Mouse (Mus musculus): ENCODE measurements around the gene Cnn3. TPM values are rescaled to one million over a fixed set of nuclear protein-coding genes. Genes with fewer than 3 reads are reported as not detected.

The Cnn3 gene
- polyA plus RNA-seq, 1 experiment, result not detected

- TF ChIP-seq CTCF (IDR thresholded peaks at IDR 0.05; ENCODE audit: insufficient read depth, low read depth, low read length), result no peak
- no peak for TF ChIP-seq POLR2A (IDR thresholded peaks at IDR 0.05; ENCODE audit: insufficient read depth, low read depth, low read length)
- Histone ChIP-seq H3K27ac (ENCODE audit: insufficient read depth, low read depth, low read length) (peak overlapping the region; percentile 91), H3K4me1 (ENCODE audit: control insufficient read depth, insufficient read depth, low read length) (peaks cover 14% of the 10 kb centered on the region), H3K4me3 (ENCODE audit: insufficient read depth, low read depth, low read length) (no peak overlapping the region)
- WGBS, result 22% methylated on average over 12 of the region's 12 CpGs
These were observed 63.3 kb downstream of the Cnn3 start for GRCm38 (mm10) chr3:121489462-121490118.

- Histone ChIP-seq H3K27ac (ENCODE audit: insufficient read depth, low read depth, low read length) (peak overlapping the region; percentile 26; the same call in 1 of the 2 replicates), H3K4me3 (ENCODE audit: insufficient read depth, low read depth, low read length) (no peak overlapping the region), H3K4me1 (ENCODE audit: control insufficient read depth, insufficient read depth, low read length) (peaks cover 10% of the 10 kb centered on the region)
- TF ChIP-seq CTCF (IDR thresholded peaks at IDR 0.05; ENCODE audit: insufficient read depth, low read depth, low read length) (no peak), POLR2A (IDR thresholded peaks at IDR 0.05; ENCODE audit: insufficient read depth, low read depth, low read length) (no peak)
- WGBS, result 43% methylated on average over 5 of the region's 5 CpGs
These were observed 64.6 kb downstream of the Cnn3 start for GRCm38 (mm10) chr3:121490941-121491340.

DNA sequence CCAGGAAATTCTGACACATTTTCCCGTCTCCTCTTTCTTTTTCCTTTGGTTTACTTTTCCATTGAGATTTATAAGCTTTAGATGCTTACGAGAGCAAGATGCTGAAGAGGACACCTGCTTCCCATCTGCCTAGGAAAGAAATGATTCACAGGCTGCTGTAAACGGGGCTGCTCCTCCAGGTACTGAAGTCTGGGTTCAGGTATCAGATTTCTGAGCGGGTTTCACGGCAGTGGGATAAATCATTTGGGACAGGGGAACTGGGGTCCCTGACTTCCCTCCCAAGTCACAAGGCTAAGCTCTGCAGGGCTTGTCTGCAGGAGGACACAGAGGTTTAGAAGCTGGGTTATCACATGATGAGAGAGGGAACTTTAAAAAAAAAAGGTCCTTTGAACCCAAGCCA is 65.7 kb downstream of the Cnn3 start:
- Histone ChIP-seq H3K4me1 (ENCODE audit: control insufficient read depth, insufficient read depth, low read length) (peaks cover 10% of the 10 kb centered on the region), H3K27ac (ENCODE audit: insufficient read depth, low read depth, low read length) (no peak overlapping the region), H3K4me3 (ENCODE audit: insufficient read depth, low read depth, low read length) (no peak overlapping the region)
- TF ChIP-seq CTCF (IDR thresholded peaks at IDR 0.05; ENCODE audit: insufficient read depth, low read depth, low read length) (no peak), POLR2A (IDR thresholded peaks at IDR 0.05; ENCODE audit: insufficient read depth, low read depth, low read length) (no peak)
- 83% methylated on average over 5 of the region's 5 CpGs for WGBS

DNA sequence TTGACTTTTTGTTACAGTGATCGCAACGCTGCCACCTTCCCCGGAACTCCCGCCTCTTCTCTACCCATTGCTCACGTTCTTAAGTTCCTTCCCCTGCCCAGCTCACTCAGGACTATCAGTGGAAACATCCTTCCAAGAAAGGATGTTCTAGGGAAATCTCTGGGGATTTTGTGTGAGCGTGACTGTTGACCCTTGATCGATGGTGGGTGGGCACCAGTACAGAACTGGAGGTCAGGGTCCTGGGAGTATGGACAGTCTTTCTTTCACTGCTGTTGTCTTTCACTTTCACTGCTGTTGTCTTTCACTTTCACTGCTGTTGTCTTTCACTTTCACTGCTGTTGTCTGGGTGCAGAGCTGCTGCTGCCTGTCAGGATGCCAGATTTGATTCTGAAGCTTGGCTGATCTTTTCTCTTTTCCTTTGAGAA is 67.7 kb downstream of the Cnn3 start:
- Histone ChIP-seq H3K4me3 (ENCODE audit: insufficient read depth, low read depth, low read length) (no peak overlapping the region), H3K4me1 (ENCODE audit: control insufficient read depth, insufficient read depth, low read length) (peaks cover 10% of the 10 kb centered on the region), H3K27ac (ENCODE audit: insufficient read depth, low read depth, low read length) (no peak overlapping the region)
- no peak for TF ChIP-seq POLR2A (IDR thresholded peaks at IDR 0.05; ENCODE audit: insufficient read depth, low read depth, low read length)
- TF ChIP-seq CTCF (IDR thresholded peaks at IDR 0.05; ENCODE audit: insufficient read depth, low read depth, low read length), result no peak
- 80% methylated on average over 7 of the region's 7 CpGs for WGBS

- Histone ChIP-seq H3K4me3 (ENCODE audit: insufficient read depth, low read depth, low read length) (no peak overlapping the region), H3K27ac (ENCODE audit: insufficient read depth, low read depth, low read length) (no peak overlapping the region), H3K4me1 (ENCODE audit: control insufficient read depth, insufficient read depth, low read length) (no peaks in the 10 kb centered on the region)
- TF ChIP-seq CTCF (IDR thresholded peaks at IDR 0.05; ENCODE audit: insufficient read depth, low read depth, low read length), result peak; percentile 91
- no peak for TF ChIP-seq POLR2A (IDR thresholded peaks at IDR 0.05; ENCODE audit: insufficient read depth, low read depth, low read length)
- WGBS, result 38% methylated on average over 10 of the region's 10 CpGs
These were observed 73.9 kb downstream of the Cnn3 start for GRCm38 (mm10) chr3:121500225-121500624.

GRCm38 (mm10) chr3:121500734-121501133 is 74.4 kb downstream of the Cnn3 start:
- TF ChIP-seq POLR2A (IDR thresholded peaks at IDR 0.05; ENCODE audit: insufficient read depth, low read depth, low read length), result no peak
- no peak for TF ChIP-seq CTCF (IDR thresholded peaks at IDR 0.05; ENCODE audit: insufficient read depth, low read depth, low read length)
- H3K4me3 ChIP-seq (ENCODE audit: insufficient read depth, low read depth, low read length), result no peak overlapping the region
- H3K27ac ChIP-seq (ENCODE audit: insufficient read depth, low read depth, low read length), result no peak overlapping the region
- WGBS, result 97% methylated on average over 5 of the region's 5 CpGs
- no peaks in the 10 kb centered on the region for H3K4me1 ChIP-seq (ENCODE audit: control insufficient read depth, insufficient read depth, low read length)

DNA sequence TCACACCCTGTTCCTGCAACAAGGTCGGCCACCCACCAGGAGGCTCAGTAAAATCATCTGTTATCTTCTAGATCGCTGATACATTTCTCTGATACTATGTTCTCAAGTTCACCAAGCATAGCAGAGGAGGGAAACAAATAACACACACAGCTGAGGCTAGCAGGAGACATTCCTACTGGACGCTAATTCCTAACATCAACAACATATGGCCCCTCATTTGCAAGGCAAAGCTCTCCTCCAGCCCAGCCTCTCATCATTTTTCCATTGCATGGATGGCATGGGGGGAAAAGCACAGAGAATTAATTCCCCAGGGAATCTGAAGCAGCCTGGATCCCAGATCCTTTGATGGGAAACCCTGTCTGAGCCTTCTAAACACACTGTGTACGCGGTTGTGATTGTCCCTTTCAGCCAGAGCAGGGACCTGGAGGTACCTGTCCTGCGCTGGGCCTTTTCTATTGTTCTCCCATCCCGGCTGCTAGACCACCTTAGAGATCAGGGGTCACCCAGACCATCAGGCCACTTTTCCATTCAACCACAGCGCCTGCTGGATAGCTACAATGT is 78.7 kb downstream of the Cnn3 start:
- Histone ChIP-seq H3K4me3 (ENCODE audit: insufficient read depth, low read depth, low read length) (no peak overlapping the region), H3K4me1 (ENCODE audit: control insufficient read depth, insufficient read depth, low read length) (peaks cover 3% of the 10 kb centered on the region; the same call in 1 of the 2 replicates), H3K27ac (ENCODE audit: insufficient read depth, low read depth, low read length) (no peak overlapping the region)
- WGBS, result 89% methylated on average over 8 of the region's 8 CpGs
- TF ChIP-seq CTCF (IDR thresholded peaks at IDR 0.05; ENCODE audit: insufficient read depth, low read depth, low read length) (no peak), POLR2A (IDR thresholded peaks at IDR 0.05; ENCODE audit: insufficient read depth, low read depth, low read length) (no peak)

- 79% methylated on average over 8 of the region's 8 CpGs for WGBS
- Histone ChIP-seq H3K27ac (ENCODE audit: insufficient read depth, low read depth, low read length) (no peak overlapping the region), H3K4me1 (ENCODE audit: control insufficient read depth, insufficient read depth, low read length) (peaks cover 3% of the 10 kb centered on the region; the same call in 1 of the 2 replicates), H3K4me3 (ENCODE audit: insufficient read depth, low read depth, low read length) (no peak overlapping the region)
- TF ChIP-seq CTCF (IDR thresholded peaks at IDR 0.05; ENCODE audit: insufficient read depth, low read depth, low read length) (no peak), POLR2A (IDR thresholded peaks at IDR 0.05; ENCODE audit: insufficient read depth, low read depth, low read length) (no peak)
These were observed 79.9 kb downstream of the Cnn3 start for GRCm38 (mm10) chr3:121506175-121506574.

GRCm38 (mm10) chr3:121506756-121507155 is 80.5 kb downstream of the Cnn3 start:
- Histone ChIP-seq H3K4me1 (ENCODE audit: control insufficient read depth, insufficient read depth, low read length) (peaks cover 3% of the 10 kb centered on the region; the same call in 1 of the 2 replicates), H3K27ac (ENCODE audit: insufficient read depth, low read depth, low read length) (no peak overlapping the region), H3K4me3 (ENCODE audit: insufficient read depth, low read depth, low read length) (no peak overlapping the region)
- TF ChIP-seq POLR2A (IDR thresholded peaks at IDR 0.05; ENCODE audit: insufficient read depth, low read depth, low read length) (no peak), CTCF (IDR thresholded peaks at IDR 0.05; ENCODE audit: insufficient read depth, low read depth, low read length) (no peak)
- 93% methylated on average over 7 of the region's 7 CpGs for WGBS

Data from olfactory bulb, adult 2 months (tissue).